Mouse (Mus musculus) cerebellum, adult 2 months (tissue): ENCODE results near the gene Tsks.

ENCODE experiments used
- CTCF ChIP-seq: fragments of 200-500 bp; IDR thresholded peaks from 2 replicates; pipeline ENCODE4 v1.5.1; 2011; ENCODE audit warnings: low read depth, mild to moderate bottlenecking, control low read depth, low read length, moderate library complexity, borderline replicate concordance; ENCODE audit not compliant: insufficient read depth
- POLR2A ChIP-seq: fragments of 200-500 bp; IDR thresholded peaks from 2 replicates; pipeline ENCODE4 v1.6.1; 2011; ENCODE audit warnings: low read length, control low read depth, borderline replicate concordance; ENCODE audit not compliant: insufficient read depth

GRCm38 (mm10) chr7:45000539-45001114 lies 57.6 kb downstream of the Tsks start:
- no peak for TF ChIP-seq CTCF
- no peak for TF ChIP-seq POLR2A
